Mouse (Mus musculus) left cerebral cortex, postnatal 36 days (tissue): ENCODE measurements at regions not wholly inside any gene's neighbourhood (a gene's known extent, or its start where the extent isn't known, plus 50 kb on each side); places are given as distances from the start of the nearest gene placed in this dataset.

Experiments
- DNase-seq, 2 experiments: peaks; one replicate each; pipeline ENCODE4 v3.0.0; 2021 to 2022; ENCODE audit warnings: low spot score in 2 of 2, mixed read lengths in 1 of 2
- intact Hi-C: fragments of 180-260 bp; cut with DNase I; formaldehyde crosslinking; loops from one replicate; pipeline ENCODE4 v1.15.1; 2025

GRCm38 (mm10) chr10:120576148-120576547 is 99.9 kb upstream of the Hmga2 start:
- DNase-seq = no peak
- intact Hi-C loops = loop anchor here (10.0 kb wide), 1 partner anchor 269 kb away; no protein-coding TSS in a partner anchor

GRCm38 (mm10) chr10:120571340-120571739 is 95.1 kb upstream of the Hmga2 start:
- intact Hi-C loops = loop anchor here (10.0 kb wide), 1 partner anchor 273 kb away; no protein-coding TSS in a partner anchor
- no peak for DNase-seq

- no peak for DNase-seq
- intact Hi-C loops = no loop called here
Measured at GRCm38 (mm10) chr10:120565992-120566391, 89.7 kb upstream of the Hmga2 start.

- intact Hi-C loops = no loop called here
- no peak for DNase-seq
Measured at GRCm38 (mm10) chr10:120564859-120565258, 88.6 kb upstream of the Hmga2 start.

- intact Hi-C loops = no loop called here
Measured at GRCm38 (mm10) chr10:120563926-120564325, 87.7 kb upstream of the Hmga2 start.

GRCm38 (mm10) chr10:120561821-120562220 is 85.6 kb upstream of the Hmga2 start:
- intact Hi-C loops = no loop called here
- no peak for DNase-seq

More at GRCm38 (mm10) chr10:120563926-120564325, 87.7 kb upstream of the Hmga2 start:
- no peak for DNase-seq

- no peak for DNase-seq
Measured at GRCm38 (mm10) chr10:120557850-120558447, 81.7 kb upstream of the Hmga2 start.

GRCm38 (mm10) chr10:120556116-120556515 is 79.8 kb upstream of the Hmga2 start:
- DNase-seq = no peak
- intact Hi-C loops = no loop called here

More at GRCm38 (mm10) chr10:120557850-120558447, 81.7 kb upstream of the Hmga2 start:
- intact Hi-C loops = no loop called here

- intact Hi-C loops = loop anchor here (5.0 kb wide), 1 partner anchor 76 kb away; the partner anchor contains the start of gene Hmga2
- DNase-seq = no peak
Measured at GRCm38 (mm10) chr10:120553097-120553453, 76.8 kb upstream of the Hmga2 start.

GRCm38 (mm10) chr10:120552341-120553096 is 76.2 kb upstream of the Hmga2 start:
- peak in 1 of 2 experiments; percentile 16 for DNase-seq
- intact Hi-C loops = loop anchor here (5.0 kb wide), 1 partner anchor 75 kb away; the partner anchor contains the start of gene Hmga2

GRCm38 (mm10) chr10:120551851-120552281 is 75.6 kb upstream of the Hmga2 start:
- DNase-seq = peak; percentile 5 to 14
- intact Hi-C loops = loop anchor here (5.0 kb wide), 1 partner anchor 75 kb away; the partner anchor contains the start of gene Hmga2

GRCm38 (mm10) chr10:120547164-120547563 is 70.9 kb upstream of the Hmga2 start:
- no peak for DNase-seq
- intact Hi-C loops = no loop called here

GRCm38 (mm10) chr10:120541618-120542017 is 65.3 kb upstream of the Hmga2 start:
- intact Hi-C loops = no loop called here
- DNase-seq = no peak

- intact Hi-C loops = no loop called here
- no peak for DNase-seq
Measured at GRCm38 (mm10) chr10:120538561-120538960, 62.3 kb upstream of the Hmga2 start.

GRCm38 (mm10) chr10:120528406-120528805 is 52.1 kb upstream of the Hmga2 start:
- intact Hi-C loops = no loop called here
- DNase-seq = no peak

- DNase-seq = no peak
- intact Hi-C loops = no loop called here
Measured at GRCm38 (mm10) chr10:120527951-120528350, 51.7 kb upstream of the Hmga2 start.

GRCm38 (mm10) chr10:120526991-120527390 is 50.7 kb upstream of the Hmga2 start:
- intact Hi-C loops = no loop called here
- DNase-seq = no peak
